Mouse (Mus musculus): ENCODE measurements around the gene Zfp428. TPM values are rescaled to one million over a fixed set of nuclear protein-coding genes. Genes with fewer than 3 reads are reported as not detected.

The Zfp428 gene
- polyA plus RNA-seq, 1 experiment, result 13.1 TPM

- H3K27ac ChIP-seq (ENCODE audit: insufficient read depth, low read length), result no peak overlapping the region
- peaks cover 10% of the 10 kb centered on the region for H3K36me3 ChIP-seq (ENCODE audit: control insufficient read depth, insufficient read depth, low read length, poor library complexity, severe bottlenecking)
- no peak for TF ChIP-seq POLR2A (IDR thresholded peaks at IDR 0.05; ENCODE audit: insufficient read depth, low read length)
- TF ChIP-seq EP300 (IDR thresholded peaks at IDR 0.05; ENCODE audit: insufficient read depth, low read depth, low read length), result no peak
- peak; percentile 84 for TF ChIP-seq CTCF (IDR thresholded peaks at IDR 0.05; ENCODE audit: low read depth, low read length)
- no peaks in the 10 kb centered on the region for H3K4me1 ChIP-seq (ENCODE audit: control insufficient read depth, insufficient read depth, low read length)
- no peaks in the 10 kb centered on the region for H3K27me3 ChIP-seq (ENCODE audit: control insufficient read depth, insufficient read depth, low read length, poor library complexity, severe bottlenecking)
- H3K4me3 ChIP-seq (ENCODE audit: low read depth, low read length), result no peak overlapping the region
- H3K9ac ChIP-seq (ENCODE audit: low read depth, poor library complexity, severe bottlenecking), result no peak overlapping the region
- H3K9me3 ChIP-seq (replicated peaks; ENCODE audit: control insufficient read depth, insufficient read depth, low read length, poor library complexity, severe bottlenecking), result no peaks in the 10 kb centered on the region
These were observed 33.9 kb upstream of the Zfp428 start for GRCm38 (mm10) chr7:24472937-24473336.

- Histone ChIP-seq H3K4me1 (ENCODE audit: control insufficient read depth, insufficient read depth, low read length) (no peaks in the 10 kb centered on the region), H3K9me3 (replicated peaks; ENCODE audit: control insufficient read depth, insufficient read depth, low read length, poor library complexity, severe bottlenecking) (no peaks in the 10 kb centered on the region), H3K4me3 (ENCODE audit: low read depth, low read length) (no peak overlapping the region), H3K9ac (ENCODE audit: low read depth, poor library complexity, severe bottlenecking) (no peak overlapping the region), H3K27ac (ENCODE audit: insufficient read depth, low read length) (no peak overlapping the region), H3K36me3 (ENCODE audit: control insufficient read depth, insufficient read depth, low read length, poor library complexity, severe bottlenecking) (peaks cover 4% of the 10 kb centered on the region), H3K27me3 (ENCODE audit: control insufficient read depth, insufficient read depth, low read length, poor library complexity, severe bottlenecking) (no peaks in the 10 kb centered on the region)
- peak; percentile 99 for TF ChIP-seq CTCF (IDR thresholded peaks at IDR 0.05; ENCODE audit: low read depth, low read length)
- TF ChIP-seq POLR2A (IDR thresholded peaks at IDR 0.05; ENCODE audit: insufficient read depth, low read length), result no peak
- no peak for TF ChIP-seq EP300 (IDR thresholded peaks at IDR 0.05; ENCODE audit: insufficient read depth, low read depth, low read length)
These were observed 32.8 kb upstream of the Zfp428 start for GRCm38 (mm10) chr7:24473913-24474529.

- peaks cover 3% of the 10 kb centered on the region; the same call in 1 of the 2 replicates for H3K36me3 ChIP-seq (ENCODE audit: control insufficient read depth, insufficient read depth, low read length, poor library complexity, severe bottlenecking)
- no peaks in the 10 kb centered on the region for H3K27me3 ChIP-seq (ENCODE audit: control insufficient read depth, insufficient read depth, low read length, poor library complexity, severe bottlenecking)
- H3K27ac ChIP-seq (ENCODE audit: insufficient read depth, low read length), result no peak overlapping the region
- no peak overlapping the region for H3K9ac ChIP-seq (ENCODE audit: low read depth, poor library complexity, severe bottlenecking)
- H3K4me3 ChIP-seq (ENCODE audit: low read depth, low read length), result no peak overlapping the region
- no peaks in the 10 kb centered on the region for H3K4me1 ChIP-seq (ENCODE audit: control insufficient read depth, insufficient read depth, low read length)
- TF ChIP-seq EP300 (IDR thresholded peaks at IDR 0.05; ENCODE audit: insufficient read depth, low read depth, low read length) (no peak), POLR2A (IDR thresholded peaks at IDR 0.05; ENCODE audit: insufficient read depth, low read length) (no peak), CTCF (IDR thresholded peaks at IDR 0.05; ENCODE audit: low read depth, low read length) (peak; percentile 30)
- no peaks in the 10 kb centered on the region for H3K9me3 ChIP-seq (replicated peaks; ENCODE audit: control insufficient read depth, insufficient read depth, low read length, poor library complexity, severe bottlenecking)
These were observed 31.8 kb upstream of the Zfp428 start for GRCm38 (mm10) chr7:24474811-24475506.

- Histone ChIP-seq H3K27me3 (ENCODE audit: control insufficient read depth, insufficient read depth, low read length, poor library complexity, severe bottlenecking) (no peaks in the 10 kb centered on the region), H3K4me3 (ENCODE audit: low read depth, low read length) (no peak overlapping the region), H3K4me1 (ENCODE audit: control insufficient read depth, insufficient read depth, low read length) (no peaks in the 10 kb centered on the region), H3K27ac (ENCODE audit: insufficient read depth, low read length) (no peak overlapping the region), H3K36me3 (ENCODE audit: control insufficient read depth, insufficient read depth, low read length, poor library complexity, severe bottlenecking) (0 out of 2 replicates have a peak, but pooled peaks cover 3% of the 10 kb centered on the region), H3K9me3 (replicated peaks; ENCODE audit: control insufficient read depth, insufficient read depth, low read length, poor library complexity, severe bottlenecking) (no peaks in the 10 kb centered on the region), H3K9ac (ENCODE audit: low read depth, poor library complexity, severe bottlenecking) (no peak overlapping the region)
- no peak for TF ChIP-seq POLR2A (IDR thresholded peaks at IDR 0.05; ENCODE audit: insufficient read depth, low read length)
- TF ChIP-seq CTCF (IDR thresholded peaks at IDR 0.05; ENCODE audit: low read depth, low read length), result no peak
- no peak for TF ChIP-seq EP300 (IDR thresholded peaks at IDR 0.05; ENCODE audit: insufficient read depth, low read depth, low read length)
These were observed 30.5 kb upstream of the Zfp428 start for GRCm38 (mm10) chr7:24476338-24476737.

GRCm38 (mm10) chr7:24476856-24477255, 29.9 kb upstream of the Zfp428 start:
- no peak overlapping the region for H3K9ac ChIP-seq (ENCODE audit: low read depth, poor library complexity, severe bottlenecking)
- no peak overlapping the region for H3K27ac ChIP-seq (ENCODE audit: insufficient read depth, low read length)
- H3K9me3 ChIP-seq (replicated peaks; ENCODE audit: control insufficient read depth, insufficient read depth, low read length, poor library complexity, severe bottlenecking), result no peaks in the 10 kb centered on the region
- no peak for TF ChIP-seq CTCF (IDR thresholded peaks at IDR 0.05; ENCODE audit: low read depth, low read length)
- 0 out of 2 replicates have a peak, but pooled peaks cover 3% of the 10 kb centered on the region for H3K36me3 ChIP-seq (ENCODE audit: control insufficient read depth, insufficient read depth, low read length, poor library complexity, severe bottlenecking)
- no peak overlapping the region for H3K4me3 ChIP-seq (ENCODE audit: low read depth, low read length)
- H3K4me1 ChIP-seq (ENCODE audit: control insufficient read depth, insufficient read depth, low read length), result no peaks in the 10 kb centered on the region
- no peaks in the 10 kb centered on the region for H3K27me3 ChIP-seq (ENCODE audit: control insufficient read depth, insufficient read depth, low read length, poor library complexity, severe bottlenecking)

DNA sequence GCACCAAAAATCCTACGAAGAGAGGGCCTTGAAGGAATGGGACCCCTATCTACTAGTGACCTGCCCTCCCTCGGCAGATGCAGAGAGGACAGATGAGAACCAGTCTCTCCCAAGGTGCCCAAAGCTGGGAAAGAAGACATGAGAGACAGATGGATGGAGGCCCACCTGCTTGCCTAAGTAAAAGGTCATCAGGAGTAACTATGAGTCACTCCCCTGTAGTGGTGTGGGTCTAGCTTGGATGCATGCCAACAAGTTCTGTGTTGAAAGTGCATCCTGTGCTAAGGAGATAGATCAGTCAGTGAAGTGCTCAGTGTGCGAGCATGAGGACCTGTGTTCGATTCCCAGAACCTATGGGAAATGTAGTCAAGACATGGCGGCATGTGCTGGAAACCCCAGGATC, 27.9 kb upstream of the Zfp428 start:
- TF ChIP-seq CTCF (IDR thresholded peaks at IDR 0.05; ENCODE audit: low read depth, low read length), result no peak
- TF ChIP-seq POLR2A (IDR thresholded peaks at IDR 0.05; ENCODE audit: insufficient read depth, low read length), result no peak
- no peak for TF ChIP-seq EP300 (IDR thresholded peaks at IDR 0.05; ENCODE audit: insufficient read depth, low read depth, low read length)
- H3K4me1 ChIP-seq (ENCODE audit: control insufficient read depth, insufficient read depth, low read length), result no peaks in the 10 kb centered on the region
- 0 out of 2 replicates have a peak, but pooled peaks cover 3% of the 10 kb centered on the region for H3K36me3 ChIP-seq (ENCODE audit: control insufficient read depth, insufficient read depth, low read length, poor library complexity, severe bottlenecking)
- peaks cover 8% of the 10 kb centered on the region for H3K27me3 ChIP-seq (ENCODE audit: control insufficient read depth, insufficient read depth, low read length, poor library complexity, severe bottlenecking)
- H3K9me3 ChIP-seq (replicated peaks; ENCODE audit: control insufficient read depth, insufficient read depth, low read length, poor library complexity, severe bottlenecking), result no peaks in the 10 kb centered on the region
- H3K27ac ChIP-seq (ENCODE audit: insufficient read depth, low read length), result no peak overlapping the region
- no peak overlapping the region for H3K9ac ChIP-seq (ENCODE audit: low read depth, poor library complexity, severe bottlenecking)
- no peak overlapping the region for H3K4me3 ChIP-seq (ENCODE audit: low read depth, low read length)

Measured in ES-Bruce4 (cell line).